Mouse (Mus musculus) testis, postnatal 10 days (tissue): Measurements from ENCODE around the gene Gpr84.
"Not testable (repeated sequence)": the region's sequence is repeated elsewhere in the genome, so short reads cannot be mapped to it uniquely, and the experiment has no call there.

Experiments used
- DNase-seq: peaks from one replicate; pipeline ENCODE4 v3.0.0; 2021; ENCODE audit warnings: low spot score

The Gpr84 gene

DNA sequence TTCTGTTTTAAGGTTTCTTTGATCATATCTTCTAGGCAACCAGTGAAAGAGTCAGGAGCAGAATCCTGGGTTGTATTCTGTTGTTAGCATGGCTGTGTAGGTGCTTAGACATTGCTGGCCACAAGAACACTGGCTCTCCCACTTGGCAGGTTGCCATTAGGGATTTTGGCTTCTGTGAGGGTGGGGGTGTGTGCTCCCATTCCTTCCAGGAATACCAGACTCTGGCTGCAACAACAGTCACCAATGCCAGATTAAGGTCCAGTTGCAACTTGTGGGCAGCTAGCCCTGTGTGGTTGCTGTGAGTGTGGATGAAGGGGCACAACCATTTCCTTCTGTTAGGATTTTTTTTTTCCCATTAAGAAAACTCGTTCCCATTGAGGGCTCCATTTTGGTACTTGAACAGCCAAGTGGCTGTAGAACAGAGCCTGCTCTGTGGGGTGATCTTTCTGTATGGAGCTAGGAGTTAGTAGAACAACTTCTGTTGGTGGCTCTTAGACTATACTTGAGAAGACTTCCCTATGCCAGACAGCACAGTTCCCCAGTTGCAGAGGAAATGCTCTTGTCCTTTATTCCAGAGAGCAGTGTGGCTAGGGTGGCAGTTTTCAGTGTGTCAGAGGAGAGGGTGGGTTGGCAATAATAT is 24.5 kb downstream of the Gpr84 start:
- peak; percentile 60 for DNase-seq

DNA sequence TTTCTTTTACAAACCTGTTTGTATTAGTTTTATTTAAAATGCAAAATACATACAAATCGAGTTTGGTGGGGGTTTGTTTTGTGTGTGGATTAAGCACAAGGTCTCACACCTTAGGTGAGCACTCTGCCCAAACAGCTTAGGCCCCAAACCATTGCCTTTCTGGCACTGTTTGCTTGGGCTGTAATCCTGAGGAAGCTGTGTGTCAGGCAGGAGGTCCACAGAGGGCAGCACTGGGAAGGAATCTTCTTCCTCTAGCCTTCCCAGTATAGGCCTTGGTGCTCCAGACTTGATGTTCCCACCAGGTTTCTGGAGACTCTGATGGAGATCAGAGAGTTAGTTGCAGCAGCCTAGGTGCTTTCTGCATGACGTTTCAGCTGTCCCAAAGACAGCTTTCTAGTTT is 25.8 kb downstream of the Gpr84 start:
- peak; percentile 64 for DNase-seq

DNA sequence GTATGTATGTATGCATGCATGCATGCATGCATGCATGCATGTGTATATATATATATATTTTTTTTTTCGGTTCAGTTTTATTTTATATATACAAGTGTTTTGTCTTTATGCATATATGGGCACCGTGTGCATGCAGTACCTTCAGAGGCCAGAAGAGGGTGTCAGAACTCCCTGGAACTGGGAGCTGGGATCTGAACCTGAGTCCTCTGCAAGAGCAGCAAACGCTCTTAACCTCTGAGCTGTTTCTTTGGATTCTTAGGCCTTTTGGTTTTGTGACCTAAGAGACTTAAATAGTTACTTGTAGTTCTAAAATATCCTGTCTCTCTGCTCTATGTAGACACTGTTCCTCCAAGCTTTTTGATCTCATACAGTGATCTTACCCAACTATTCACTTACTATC is 26.3 kb downstream of the Gpr84 start:
- DNase-seq = peak; percentile 79

DNA sequence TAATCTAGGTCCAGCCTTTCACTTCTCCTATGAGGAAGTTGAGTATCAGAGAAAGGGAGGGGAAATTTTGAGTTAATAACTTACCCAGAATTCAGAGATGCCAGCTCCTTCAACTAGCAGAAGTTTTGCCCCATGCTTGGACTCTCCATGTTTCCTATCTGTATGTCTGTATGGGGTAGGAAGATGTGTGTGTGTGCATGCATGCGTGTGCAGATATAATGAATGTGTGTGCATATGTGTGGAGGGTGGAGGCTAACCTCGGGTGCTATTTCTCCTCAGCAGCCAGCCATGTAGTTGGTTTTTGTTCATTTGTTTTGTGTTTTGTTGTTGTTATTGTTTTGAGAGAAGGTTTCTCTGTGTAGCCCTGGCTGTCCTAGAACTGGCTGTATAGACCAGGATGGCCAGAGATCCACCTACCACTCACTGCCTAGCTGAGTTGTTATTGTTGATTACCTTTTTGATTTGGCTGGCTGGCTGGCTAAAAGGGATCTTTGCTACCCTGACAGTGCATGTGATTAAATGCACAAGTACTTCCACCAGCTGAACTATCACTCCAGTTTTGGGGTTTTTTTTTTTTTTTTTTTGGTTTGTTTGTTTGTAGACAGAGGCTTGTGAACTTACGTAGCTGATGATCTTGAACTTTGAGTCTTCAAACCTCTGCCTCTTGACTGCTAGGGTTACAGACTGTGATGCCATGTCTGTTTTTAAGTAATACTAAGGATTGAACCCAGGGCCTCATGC is 28.8 kb downstream of the Gpr84 start:
- no peak for DNase-seq

DNA sequence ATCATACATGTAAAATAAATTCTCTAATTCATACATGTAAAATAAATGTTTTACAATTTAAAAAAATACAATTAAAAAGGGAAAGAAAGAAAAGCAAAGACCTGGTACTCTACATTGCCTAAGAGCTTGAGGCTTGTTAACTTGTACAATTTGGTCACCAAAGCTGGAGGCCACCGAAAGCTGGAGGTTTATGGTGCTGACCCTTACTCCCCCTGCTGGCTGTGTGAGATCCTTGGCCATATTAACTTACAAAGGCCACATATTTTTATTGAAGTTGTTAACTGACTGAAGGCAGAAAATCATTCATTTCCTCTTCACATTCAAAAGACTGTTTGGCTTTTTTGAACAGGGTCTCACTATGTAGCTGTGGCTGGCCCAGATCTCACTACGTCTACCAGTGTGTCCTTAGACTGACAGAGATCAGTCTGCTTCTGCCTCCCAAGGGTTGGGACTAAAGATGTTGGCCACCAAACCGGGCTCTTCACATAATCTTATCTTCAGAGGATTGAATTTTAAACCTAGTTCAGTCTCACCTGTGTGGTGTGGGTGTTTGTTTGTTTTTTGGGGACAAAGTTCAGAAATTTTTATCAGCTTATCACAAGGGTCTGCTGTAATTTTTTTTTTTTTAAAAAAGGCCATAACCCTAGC is 29.5 kb downstream of the Gpr84 start:
- DNase-seq = no peak

DNA sequence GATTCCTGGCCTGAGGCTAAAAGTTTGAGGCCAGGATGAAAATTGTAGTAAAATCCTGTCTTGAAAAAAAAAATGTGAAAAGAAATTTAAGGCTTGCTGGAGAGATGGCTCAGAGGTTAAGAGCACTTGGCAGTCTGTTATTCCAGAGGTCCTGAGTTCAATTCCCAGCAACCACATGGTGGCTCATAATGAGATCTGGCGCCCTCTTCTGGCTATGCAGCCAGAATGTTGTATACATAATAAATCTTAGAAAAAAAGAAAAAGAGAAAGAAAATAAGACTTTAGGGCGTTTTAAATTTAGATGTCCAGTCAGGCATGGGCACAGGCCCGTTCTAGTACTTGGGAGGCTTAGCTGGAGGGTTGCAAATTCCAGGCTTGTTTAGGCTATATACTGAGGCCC is 30.7 kb downstream of the Gpr84 start:
- DNase-seq = peak; percentile 70

DNA sequence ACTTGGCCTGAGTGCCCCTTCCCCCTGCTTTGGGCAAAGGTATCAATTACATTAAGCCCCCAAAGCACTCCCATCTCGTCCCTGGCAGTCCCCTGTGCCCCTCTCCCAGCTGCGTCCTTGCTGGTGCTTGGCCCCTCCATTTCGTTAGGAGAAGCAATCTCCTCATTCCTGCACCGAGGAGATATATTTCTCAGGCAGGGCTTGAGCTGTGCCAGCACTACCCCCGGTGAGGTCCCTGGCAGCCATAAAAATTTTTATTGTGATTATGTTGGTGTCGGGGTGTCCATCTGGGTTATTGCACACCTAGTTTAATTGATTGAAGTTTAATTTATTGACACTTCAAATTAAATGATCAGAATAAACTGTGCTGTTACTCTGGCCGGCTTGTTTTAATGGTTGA is 32.5 kb downstream of the Gpr84 start:
- DNase-seq = no peak

DNA sequence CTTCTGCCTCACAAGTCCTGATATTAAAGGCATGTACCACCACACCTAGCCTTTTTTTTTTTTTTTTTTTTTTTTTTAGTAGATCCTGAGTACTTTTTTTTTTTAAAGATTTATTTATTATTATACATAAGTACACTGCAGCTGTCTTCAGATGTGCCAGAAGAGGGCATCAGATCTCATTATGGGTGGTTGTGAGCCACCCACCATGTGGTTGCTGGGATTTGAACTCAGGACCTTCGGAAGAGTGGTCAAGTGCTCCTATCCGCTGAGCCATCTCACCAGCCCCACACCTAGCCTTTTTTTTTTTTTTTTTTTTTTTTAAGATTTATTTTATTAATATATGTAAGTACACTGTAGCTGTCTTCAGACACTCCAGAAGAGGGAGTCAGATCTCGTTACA is 34.5 kb downstream of the Gpr84 start:
- DNase-seq = not testable (repeated sequence)

DNA sequence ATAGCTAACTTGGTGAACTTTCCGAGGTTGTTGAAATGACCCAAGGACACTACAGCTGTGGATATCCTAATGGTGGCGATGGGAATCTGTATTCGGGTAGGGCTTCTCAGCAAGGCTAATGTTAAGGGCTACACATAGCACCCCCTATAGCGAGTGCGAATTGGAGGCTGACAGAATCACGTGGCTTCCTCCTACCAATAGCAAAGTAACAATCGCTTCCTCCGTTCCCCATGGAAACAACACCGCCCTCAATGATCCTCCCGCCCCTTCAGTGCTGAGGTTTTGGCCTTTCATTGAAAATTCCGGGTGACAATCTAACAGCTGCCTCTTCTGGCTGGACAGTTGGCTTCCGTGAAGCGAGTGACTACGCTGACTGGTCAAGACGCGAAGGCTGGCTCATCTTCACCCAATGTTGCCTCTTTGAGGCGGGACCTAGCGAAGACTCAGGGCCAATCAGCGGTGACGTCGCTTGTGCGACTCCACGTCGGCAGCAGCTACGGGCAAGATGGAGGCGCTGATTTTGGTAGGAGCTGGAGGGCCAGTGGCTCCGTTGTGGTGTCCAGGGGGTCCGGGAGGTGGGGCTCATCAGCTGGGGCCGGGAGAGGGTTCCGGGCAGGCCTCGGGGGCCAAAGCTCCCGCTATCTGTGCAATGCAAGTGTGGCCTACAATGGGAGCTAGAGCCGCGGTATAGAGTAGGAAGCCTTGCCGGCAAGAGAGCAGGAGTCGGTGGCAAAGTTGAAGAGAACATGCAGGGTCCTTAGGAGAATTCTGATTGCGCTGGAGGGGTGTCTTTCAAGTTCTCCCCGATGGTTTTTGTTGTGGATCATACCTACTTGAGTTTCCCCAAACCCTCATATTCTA is 37.8 kb downstream of the Gpr84 start, which contains the start of gene Copz1:
Gene Copz1, plus strand, starts transcription at position 296 of the 861 bp plus-strand sequence.
- peak; percentile 91 for DNase-seq

DNA sequence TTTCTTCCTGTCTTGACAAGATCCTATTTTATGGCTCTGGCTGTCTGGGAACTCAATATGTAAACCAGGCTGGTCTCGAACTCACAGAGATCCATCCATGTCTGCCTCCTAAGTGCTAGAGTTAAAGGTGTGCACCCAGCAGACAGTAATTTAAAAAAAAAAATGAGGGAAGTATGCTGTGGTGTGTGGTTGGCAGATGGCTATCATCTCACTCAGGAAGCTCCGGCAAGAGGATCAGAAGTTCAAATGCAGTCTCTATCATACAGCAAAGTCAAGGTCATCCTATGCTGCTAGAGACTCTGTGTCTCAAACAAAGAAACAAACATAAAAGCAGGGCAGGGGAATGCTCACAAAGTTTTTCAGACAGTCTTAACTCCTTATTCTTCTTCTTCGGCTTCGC is 41.5 kb downstream of the Gpr84 start:
- no peak for DNase-seq

DNA sequence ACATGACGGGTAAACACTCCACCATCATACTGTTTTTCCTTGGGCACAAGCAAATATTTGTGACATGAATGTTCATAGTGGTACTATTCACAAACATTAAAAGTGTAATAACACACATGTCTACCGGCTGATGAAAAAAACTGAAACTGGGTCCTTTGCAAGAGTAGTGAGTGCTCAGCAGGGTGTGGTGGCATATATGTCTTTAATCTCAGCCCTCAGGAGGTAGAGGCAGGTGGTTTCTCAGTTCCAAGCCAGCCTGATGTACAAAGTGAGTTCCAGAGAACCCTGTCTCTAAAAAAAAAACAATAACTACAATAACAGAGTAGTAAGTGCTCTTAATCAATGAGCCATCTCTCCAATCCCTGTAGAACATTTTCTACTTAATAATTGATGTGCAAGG is 45.6 kb downstream of the Gpr84 start:
- DNase-seq = no peak

DNA sequence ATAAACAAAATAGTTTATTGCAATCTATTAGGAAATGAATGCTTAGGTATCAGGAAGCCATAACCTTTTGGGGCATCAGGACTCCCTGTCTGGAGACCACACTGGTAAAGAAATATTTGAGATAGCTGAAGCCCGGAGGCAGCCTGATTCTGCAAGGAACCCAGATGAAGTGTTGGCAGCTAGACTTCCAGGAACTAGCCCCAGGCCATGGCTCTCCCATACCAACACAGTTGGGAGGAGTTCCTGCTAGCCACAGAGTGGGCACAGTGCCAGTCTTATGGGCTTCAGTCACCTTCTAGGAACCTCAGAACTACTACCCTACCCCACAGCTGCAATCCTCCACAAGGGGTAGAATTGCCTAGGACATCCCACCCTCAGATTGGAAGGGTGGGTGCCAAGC is 50.4 kb downstream of the Gpr84 start:
- DNase-seq = no peak

DNA sequence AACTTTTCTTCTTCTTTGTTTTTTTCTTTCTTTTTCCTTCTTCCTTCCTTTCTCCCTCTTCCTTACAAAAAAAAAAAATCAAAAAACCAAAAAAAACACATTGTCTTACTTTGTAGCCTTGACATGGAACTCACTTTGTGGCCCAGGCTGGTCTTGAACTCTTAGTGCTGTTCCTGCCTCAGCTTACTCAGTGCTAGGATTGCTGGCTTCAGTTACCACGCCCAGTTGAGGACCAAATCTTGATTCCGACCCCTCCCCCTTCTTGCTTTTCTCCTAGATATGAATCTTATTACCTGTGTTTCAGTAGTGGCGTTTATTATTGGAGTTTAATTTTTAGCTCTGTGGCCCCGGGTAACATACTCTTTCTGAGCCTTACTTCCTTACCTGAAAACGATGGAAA is 51.2 kb downstream of the Gpr84 start:
- DNase-seq = no peak
